Mouse (Mus musculus): Measurements from ENCODE around the gene Adora3. TPM values are rescaled to one million over a fixed set of nuclear protein-coding genes. Genes with fewer than 3 reads are reported as not detected.
"Not testable (repeated sequence)": the region's sequence is repeated elsewhere in the genome, so short reads cannot be mapped to it uniquely, and the experiment has no call there.

Gene Adora3
- total RNA-seq, 2 experiments from 2014 or later: not detected

DNA sequence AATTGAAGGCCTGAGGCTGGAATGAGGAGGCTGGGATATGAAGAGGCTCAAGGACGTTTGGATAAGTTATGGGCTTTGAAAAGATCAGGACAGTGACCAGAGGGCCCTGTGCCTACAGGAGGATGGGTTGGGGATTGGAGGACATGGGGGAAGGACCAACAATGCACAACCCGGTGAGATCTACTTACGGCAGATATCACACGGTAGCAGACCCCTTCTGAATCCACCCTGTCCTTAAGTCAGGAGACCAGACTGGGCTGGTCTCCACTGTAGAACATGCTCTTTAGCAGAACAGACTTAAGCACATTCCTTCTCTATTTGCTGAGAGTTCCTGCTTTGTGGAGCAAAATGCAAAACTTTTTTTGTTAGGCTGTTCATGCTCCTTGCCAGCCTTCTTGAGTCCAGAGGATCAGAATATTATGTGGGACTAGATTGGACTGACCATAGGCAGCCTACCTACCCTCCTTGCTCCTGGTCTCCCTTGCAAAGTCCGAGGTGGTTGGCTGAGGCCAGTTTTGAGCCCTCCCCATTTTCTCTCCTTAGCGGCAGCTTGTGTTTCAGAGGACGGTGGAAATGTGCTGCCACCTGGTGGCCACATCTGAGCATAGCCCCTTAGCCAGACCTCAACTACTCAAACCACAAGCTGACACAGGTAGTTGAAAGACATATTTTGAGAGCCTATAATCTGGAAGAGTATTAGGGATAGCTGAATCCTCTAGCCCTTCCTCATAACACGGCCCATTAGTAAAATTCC lies 28.9 kb downstream of the Adora3 start:
- ATAC-seq (replicated peaks; ENCODE audit: low FRiP score, poor library complexity, severe bottlenecking): peak; percentile 80

DNA sequence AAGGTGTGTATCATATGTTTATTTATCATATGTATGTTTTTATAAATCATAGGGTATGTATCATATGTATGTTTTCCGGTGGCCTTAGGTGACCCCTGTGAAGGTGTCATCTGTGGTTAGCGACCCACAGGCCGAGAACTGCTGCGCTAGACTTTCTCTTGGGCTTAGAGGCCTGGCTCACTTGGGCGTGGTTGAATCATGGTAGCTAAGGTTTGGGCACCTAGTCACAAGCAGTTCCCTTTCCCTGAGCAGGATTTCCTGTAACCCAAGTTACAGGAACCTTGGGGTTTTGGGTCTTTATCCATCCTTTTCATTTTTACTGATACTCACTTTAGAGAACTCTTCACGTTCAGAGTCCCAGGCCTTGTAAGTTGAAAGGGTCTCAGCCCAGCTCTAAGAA lies 29.6 kb downstream of the Adora3 start:
- no peak for ATAC-seq (replicated peaks; ENCODE audit: low FRiP score, poor library complexity, severe bottlenecking)

DNA sequence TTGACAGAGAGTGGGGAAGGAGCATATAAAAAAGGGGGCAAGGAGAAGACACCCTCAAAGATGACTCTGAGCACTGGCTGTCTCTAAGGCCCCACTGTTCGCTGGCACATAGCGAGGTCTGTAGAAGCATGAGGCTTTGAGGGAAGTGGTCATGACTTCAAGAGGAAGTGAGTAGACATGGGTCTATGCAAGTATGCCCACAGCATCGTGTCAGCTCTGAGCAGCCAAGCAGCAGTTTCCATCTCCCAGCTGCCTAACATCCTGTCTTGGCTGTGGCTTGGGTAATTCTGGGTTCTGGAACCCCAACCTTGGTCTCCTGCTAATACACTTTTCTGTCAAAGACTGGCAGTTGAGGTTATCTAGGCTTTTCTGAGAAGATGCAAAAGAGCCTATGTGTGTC lies 30.1 kb downstream of the Adora3 start:
- ATAC-seq (replicated peaks; ENCODE audit: low FRiP score, poor library complexity, severe bottlenecking): no peak

DNA sequence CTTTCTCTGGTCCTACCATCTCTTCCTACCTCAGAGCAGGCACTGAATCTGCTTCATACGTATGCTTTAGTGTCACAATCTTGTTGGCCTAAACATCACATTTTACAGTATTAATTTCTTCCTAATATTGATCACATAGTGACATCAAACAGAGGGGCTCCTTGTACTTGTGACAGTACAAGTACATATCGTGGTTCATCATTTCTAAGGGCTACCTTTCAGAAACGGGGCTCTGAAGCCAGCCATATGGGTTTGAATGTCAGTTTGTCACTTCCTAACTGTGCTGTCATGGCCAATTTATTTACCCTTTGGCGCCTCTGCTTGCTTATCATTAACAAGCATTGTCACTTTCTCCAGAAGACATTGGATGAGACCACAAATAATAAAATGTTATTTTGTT lies 30.8 kb downstream of the Adora3 start:
- no peak for ATAC-seq (replicated peaks; ENCODE audit: low FRiP score, poor library complexity, severe bottlenecking)

DNA sequence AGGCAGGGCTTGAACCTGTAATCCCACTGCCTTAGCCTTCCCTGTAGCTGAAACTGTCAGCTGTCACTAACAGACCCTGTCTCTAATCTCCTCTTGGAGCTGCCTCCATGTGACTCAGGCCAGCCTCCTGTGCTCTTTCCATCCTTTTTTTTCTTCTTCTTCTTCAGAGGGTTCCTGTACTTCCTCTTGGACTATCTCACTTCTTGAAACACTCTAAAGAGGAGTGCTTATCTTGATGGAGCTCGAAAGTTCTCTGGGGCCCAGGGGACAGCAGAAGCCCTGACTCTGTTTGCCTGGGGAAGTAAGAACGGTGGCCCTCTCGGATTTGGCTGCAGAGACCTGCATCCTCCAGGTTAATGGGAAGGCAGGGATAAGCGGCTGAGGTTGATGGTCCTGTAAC lies 33.6 kb downstream of the Adora3 start:
- ATAC-seq (replicated peaks; ENCODE audit: low FRiP score, poor library complexity, severe bottlenecking): no peak

DNA sequence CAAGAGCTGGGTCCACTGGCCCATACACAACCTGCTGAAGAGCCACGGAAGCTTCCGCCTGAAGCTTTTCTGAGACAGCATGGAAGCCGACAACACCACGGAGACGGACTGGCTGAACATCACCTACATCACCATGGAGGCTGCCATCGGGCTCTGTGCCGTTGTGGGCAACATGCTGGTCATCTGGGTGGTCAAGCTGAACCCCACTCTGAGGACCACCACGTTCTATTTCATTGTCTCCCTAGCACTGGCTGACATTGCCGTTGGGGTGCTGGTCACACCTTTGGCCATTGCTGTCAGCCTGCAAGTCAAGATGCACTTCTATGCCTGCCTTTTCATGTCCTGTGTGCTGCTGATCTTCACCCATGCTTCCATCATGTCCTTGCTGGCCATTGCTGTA lies 34.1 kb downstream of the Adora3 start:
- no peak for ATAC-seq (replicated peaks; ENCODE audit: low FRiP score, poor library complexity, severe bottlenecking)

DNA sequence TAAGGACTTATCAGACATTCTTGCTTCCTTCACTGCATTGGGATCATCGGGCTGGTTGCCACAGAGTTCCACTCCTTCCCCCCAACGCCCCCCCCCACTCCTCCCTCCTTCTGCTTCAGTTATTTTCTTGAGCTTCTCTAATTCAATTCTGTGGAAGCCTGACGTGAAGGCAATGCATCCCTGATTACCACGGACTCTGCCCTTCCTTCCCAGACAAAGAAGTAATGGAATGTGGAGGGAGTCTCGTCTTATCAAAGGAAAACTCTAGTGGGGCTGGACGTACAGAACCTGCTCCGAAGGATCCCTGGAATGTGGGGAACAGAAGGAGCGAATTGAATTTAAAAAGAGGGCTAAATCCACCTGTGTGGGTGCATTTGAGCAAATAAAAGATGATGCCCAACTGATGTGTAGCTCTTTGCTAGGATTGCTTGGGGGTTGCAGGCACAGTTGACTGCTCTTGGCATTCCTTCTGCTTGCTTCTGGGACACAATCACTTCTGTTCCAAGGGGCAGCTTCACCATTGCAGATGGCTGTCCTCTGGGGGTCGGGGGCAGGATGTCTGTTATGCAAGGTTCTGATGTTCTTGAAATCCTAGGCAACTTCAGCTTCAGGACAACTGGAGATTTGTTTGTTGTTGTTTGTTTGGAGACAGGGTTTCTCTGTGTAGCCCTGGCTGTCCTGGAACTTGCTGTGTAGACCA lies 37.4 kb downstream of the Adora3 start:
- no peak for ATAC-seq (replicated peaks; ENCODE audit: low FRiP score, poor library complexity, severe bottlenecking)

DNA sequence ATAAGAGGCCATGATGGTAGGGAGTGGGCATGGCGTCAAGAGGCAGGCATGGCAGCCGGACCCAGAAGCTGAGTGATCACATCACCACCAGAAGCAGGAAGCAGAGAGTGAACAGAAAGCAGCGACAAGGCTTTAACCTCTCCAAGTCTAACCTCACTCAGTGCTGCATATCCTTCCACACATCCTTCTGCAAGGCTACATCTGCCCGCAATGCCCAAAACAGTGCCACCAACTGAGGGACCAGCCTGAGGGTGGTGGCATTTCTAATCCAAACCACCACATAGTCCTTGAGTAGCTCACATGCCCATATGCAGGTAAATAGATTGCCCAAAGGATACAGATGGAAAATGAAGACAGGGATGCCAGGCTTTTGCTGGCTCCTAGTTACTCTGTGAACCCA lies 38.3 kb downstream of the Adora3 start:
- ATAC-seq (replicated peaks; ENCODE audit: low FRiP score, poor library complexity, severe bottlenecking): no peak

DNA sequence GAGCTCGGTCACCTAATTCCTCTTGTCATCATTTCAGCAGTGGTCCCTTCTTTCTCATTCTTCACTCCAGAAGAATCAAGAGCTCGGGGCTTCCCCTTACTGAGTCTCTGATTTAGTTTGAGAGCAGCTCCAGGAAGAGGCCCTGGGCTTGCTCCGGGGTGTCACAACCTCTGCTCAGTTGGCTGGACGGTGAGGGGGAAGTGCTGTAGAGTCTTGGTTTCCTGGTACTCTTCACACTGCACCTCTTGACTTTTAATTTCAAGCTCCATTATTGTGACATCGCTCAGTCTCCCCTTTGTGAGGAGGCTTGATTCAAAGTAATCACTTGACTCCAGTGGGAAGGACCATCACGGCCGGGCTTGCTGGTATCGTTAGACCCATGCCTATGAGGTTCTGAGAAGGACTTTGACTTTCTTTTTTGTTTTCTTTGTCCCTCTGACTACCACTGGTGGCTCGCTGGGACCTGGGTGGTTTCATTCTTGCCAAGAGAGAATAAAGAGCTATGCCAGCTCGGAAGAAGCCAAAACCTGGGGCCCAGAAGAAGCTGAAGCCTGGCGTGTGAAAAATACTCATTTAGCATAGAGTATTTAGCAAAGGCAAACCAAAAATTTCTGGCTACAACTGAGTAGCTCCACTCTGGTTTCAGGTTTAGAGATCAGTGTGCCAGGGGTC lies 40.0 kb downstream of the Adora3 start:
- ATAC-seq (replicated peaks; ENCODE audit: low FRiP score, poor library complexity, severe bottlenecking): no peak

DNA sequence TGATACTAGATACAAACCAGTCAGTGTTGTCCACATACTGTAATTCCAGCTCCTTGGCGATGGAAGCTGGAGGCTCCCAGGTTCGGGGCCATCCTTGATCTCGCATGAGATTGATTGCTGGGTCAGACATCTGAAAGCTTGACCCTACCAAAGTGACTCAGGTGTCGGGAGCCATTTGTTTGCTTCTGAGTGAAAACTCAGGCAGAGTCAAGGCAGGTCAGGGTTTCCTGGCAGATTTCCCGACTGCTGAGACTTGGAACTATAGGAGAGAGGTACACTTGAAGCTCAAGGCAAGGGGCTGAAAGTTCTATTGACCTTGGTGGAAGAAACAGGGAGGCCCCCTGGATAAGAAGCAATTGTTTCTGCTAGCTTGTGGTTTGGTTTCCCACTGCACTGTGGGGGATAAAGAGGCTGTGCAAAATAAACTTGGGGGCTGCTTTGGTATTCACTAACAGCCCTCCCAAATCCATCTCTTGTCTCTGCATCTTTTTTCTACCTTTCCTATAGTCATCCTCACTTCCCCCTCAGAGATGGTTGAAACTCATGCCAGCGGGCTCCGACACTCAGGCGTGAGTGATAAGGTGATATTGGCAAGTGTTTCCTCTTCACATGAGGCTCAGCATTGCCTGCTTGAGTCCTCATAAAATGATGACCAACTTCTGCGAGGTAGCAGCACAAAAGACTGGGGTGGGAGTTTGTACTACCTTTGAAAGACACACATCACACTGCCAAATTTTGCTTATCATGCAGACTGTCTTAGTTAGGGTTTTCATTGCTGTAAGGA lies 41.6 kb downstream of the Adora3 start:
- ATAC-seq (replicated peaks; ENCODE audit: low FRiP score, poor library complexity, severe bottlenecking): no peak

DNA sequence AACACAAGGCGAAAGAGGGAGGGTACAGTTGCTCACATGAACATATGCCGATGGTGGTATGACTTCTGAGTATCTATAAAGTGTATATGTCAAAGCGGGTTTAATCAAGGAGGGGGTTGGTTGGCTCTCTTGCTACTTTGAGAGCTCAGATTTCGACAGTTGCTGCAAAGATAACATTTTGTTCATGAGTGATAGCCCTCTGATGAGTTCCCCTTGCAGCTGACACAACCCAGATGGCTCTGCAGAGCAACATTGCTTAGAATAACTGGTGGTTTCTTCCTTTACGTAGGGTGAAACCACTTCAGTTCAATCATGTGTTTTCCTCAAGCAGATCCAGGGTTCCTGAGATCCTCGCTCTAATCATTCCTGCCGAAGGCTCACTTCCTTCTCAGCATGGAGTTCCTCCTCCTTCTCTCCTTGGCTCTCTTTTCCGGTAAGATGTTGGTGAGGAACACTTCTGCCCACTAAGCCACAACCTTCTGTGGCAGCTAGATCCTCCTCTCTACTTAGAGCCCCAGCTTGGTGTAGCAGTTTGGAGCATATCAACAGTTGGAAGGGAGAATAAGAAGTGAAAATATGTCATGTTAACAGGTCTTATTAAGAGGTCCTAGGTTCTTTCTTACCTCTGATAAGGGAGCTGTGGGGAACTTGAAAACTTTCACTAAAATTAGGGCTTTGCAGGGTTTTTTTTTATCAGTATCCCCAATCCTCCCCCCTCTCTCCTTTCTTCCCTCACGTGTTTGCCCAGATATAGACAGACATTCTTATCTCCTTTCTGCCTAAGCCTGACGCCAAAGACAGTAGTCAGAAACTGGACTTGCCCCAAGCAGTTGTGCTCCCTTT lies 43.4 kb downstream of the Adora3 start:
- peak; percentile 38; the same call in 1 of the 2 replicates for ATAC-seq (replicated peaks; ENCODE audit: low FRiP score, poor library complexity, severe bottlenecking)

DNA sequence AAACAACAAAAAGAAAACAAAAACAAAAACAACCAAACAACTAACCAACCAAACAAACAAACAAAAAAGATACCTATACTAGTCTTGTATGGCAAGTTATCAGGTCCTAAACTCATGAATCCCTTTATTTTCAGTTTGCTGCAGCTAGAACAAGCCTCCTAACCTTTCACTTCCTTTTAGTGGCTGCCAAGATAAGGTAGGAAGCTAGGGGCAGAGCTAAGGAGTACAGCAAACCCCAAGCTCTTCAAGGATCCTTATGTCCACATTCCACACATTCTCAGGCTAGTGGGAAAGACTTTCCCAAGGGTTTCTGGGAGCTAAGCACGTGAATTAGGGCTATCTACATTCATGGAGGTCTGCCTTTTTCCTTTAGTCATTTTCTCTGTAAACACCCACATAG lies 44.6 kb downstream of the Adora3 start:
- ATAC-seq (replicated peaks; ENCODE audit: low FRiP score, poor library complexity, severe bottlenecking): no peak

DNA sequence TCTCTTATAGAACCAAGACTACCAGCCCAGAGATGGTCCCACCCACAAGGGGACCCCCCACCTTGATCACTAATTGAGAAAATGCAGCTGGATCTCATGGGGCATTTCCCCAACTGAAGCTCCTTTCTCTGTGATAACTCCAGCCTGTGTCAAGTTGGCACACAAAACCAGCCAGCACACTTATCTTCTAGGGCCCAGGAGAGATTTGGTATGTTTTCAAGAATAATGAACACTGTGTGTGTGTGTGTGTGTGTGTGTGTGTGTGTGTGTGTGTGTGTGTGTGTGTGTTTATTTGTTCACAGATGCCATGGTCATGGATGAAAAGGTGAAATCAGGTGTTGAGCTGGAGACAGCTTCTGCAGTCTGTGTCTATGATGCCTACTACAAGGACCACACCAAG lies 45.8 kb downstream of the Adora3 start:
- ATAC-seq (replicated peaks; ENCODE audit: low FRiP score, poor library complexity, severe bottlenecking): not testable (repeated sequence)

DNA sequence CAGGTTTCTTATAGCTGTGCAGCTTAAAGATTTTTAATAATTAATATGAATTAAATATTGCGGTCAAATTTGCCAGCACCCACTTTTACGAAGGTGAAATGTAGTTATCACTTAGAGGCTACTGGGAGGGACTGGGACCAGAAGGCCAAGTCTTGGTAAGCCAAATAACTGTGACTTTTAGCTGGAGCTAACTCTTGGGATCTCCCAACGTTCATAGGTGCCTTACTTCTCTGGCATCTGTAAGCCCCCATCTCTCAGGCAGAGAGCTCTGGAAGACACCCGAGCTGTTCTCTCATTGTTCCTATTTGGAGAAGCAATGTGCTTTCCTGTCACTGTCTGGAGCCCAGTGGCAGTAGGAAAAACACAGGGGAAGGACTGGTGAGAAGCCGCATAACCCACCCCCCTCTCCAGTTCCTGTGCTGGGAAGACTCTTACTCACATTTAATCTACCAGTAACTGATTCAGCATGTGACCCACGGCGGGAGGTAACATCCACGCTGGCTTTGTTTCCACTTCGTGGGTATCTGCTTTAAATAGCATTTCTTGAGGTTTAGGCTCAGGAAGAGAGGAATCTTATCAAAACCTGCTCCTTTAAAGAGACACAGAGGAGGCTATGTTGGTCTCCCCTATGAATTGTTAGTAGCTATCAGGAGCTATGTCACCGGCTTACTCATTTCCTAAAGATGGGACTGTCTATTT lies 47.1 kb downstream of the Adora3 start:
- no peak for ATAC-seq (replicated peaks; ENCODE audit: low FRiP score, poor library complexity, severe bottlenecking)

DNA sequence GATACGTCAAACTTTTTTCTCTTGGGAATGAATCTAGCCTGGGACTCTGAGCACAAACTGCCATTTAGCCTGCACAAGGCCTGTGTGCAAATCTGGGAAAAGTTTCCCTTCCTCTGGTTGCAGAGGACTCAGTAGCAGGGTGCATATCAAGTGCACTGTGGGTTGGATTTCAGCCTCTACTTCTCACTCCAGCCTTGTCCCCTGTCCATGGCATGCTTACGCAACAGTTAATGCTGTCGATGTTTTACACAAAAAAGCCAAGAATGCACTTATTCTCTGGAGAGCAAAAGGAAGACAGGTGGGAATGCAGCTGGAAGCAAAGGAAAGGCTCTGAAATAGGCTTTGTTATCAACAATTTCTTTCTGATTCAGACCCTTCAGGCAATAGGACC lies 47.7 kb downstream of the Adora3 start:
- ATAC-seq (replicated peaks; ENCODE audit: low FRiP score, poor library complexity, severe bottlenecking): no peak

DNA sequence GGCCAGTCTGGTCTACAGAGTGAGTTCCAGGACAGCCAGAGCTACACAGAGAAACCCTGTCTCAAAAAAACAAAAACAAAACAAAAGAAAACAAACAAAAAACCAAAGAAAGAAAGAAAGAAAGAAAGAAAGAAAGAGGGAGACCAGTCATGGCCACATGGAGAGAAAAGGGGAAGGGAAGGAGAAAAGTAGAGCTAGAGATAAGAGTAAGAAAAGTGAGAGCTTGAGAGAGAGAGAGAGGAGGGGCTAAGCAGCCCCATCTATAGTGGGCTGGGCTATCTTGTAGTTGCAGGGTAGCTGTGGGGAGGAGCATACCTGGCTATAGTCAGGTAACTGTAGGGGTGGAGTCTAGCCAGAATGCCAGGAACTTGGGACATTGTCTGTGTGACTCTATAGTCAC lies 50.1 kb downstream of the Adora3 start:
- ATAC-seq (replicated peaks; ENCODE audit: low FRiP score, poor library complexity, severe bottlenecking): not testable (repeated sequence)

DNA sequence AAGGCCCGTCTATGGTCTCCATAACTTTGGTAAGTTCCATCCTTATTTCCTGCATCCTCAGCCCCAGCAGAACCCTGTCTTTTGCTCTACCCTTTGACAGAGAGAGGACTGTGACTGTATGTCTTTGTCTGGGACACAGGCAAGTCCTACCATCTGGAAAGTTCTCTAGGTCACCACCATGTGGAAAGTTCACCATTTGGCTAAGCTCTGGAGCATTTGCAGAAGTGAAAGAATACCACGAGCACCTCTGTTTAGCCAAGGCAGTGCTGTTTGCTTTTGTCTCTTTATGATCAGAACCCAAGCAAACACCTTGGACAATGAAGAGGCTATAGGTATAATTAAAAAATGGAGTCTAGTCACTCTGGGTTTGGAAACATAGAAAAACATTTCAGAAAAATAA lies 51.3 kb downstream of the Adora3 start:
- no peak for ATAC-seq (replicated peaks; ENCODE audit: low FRiP score, poor library complexity, severe bottlenecking)

DNA sequence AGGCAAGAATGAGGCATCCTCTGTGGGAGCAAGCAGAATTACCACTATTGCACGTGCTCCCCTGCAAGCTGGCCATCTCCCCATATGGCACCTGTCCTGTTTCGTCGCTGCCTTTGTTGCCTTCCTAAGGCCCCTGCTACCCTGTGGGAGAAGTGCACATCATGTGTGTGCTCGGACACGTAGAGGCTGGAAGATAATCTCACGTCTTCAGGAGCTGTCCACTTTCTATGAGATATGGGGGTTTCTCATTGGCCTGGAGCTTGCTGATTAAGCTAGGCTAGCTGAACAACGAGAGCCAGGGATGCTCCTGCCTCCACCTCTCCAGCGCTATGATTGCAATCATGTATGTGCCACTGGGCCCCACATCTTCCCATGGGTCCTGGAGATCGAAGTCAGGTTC lies 54.0 kb downstream of the Adora3 start:
- no peak for ATAC-seq (replicated peaks; ENCODE audit: low FRiP score, poor library complexity, severe bottlenecking)
